Mouse (Mus musculus): Measurements from ENCODE around the gene Tifa. TPM values are rescaled to one million over a fixed set of nuclear protein-coding genes. Genes with fewer than 3 reads are reported as not detected.

Tifa gene
- total and polyA plus RNA-seq, 2 experiments from 2014 or later = 1.9 to 3.8 TPM

DNA sequence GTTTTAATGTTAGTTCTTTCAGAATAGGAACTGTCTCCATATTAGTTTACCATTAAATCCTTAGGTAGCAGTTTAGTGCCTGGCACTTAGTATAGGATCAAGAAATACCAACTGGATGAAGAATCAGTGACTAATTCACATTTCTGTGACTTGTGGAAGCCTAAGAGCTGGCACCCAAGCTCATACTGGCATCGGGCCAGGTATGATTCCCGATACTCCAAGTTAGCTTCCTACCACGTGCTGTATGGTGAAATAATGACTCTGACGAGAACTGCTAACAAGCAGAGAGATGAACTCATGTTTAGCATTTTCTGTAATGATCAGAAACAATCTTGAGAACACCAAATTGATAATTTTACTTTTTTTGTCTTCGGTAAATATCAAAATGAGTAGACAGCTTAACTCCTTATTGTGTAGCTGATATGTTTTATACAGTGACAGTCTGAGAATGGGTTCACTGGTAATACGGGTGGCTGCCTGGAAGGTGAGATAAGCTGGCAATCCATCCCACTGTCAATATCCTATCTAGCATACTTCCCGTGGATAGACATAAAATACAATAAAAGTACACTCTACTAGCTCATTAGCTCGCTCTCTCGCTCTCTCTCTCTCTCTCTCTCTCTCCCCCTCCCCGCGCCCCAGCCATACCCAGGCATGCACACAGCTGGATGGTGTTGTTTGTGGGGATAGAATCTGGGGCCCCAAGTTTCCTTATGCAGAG is 58.6 kb downstream of the Tifa start:
- WGBS = 80% methylated on average over 11 of the region's 11 CpGs
- TF ChIP-seq CTCF (IDR thresholded peaks at IDR 0.05; ENCODE audit: low read depth) = no peak
- DNase-seq (ENCODE audit: low spot score) = no peak

DNA sequence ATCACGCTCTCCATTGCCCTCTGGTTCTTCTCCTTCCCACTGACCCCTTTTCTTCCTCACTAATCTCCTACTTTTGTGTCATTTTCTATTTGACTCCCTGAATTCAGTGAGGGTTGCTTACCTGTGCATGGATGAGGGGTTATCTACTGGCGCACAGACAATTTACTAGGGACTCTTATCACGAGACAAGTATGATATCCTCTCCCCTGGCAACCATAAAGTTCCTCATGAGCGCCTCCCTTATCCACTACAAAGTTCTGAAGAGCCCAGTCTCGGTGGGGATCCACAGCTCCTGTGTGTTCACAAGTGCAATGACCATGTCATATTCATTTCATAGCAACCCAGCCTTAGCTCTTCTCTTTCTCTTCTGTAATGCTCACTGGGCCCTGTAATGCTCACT is 60.3 kb downstream of the Tifa start:
- ATAC-seq (no peak), DNase-seq (ENCODE audit: low spot score) (no peak)
- no peaks in the 10 kb centered on the region for H3K4me1 ChIP-seq (ENCODE audit: insufficient read depth, low read length)
- WGBS = 80% methylated on average over 5 of the region's 5 CpGs
- H3K36me3 ChIP-seq (ENCODE audit: insufficient read depth, low read length) = no peaks in the 10 kb centered on the region
- H3K4me2 ChIP-seq (ENCODE audit: low read depth, low read length) = no peak overlapping the region
- no peaks in the 10 kb centered on the region; the same call in 1 of the 2 replicates for H3K9me3 ChIP-seq (ENCODE audit: low read length)
- no peak overlapping the region for H3K4me3 ChIP-seq (ENCODE audit: low read length)
- H3K9ac ChIP-seq (replicated peaks; ENCODE audit: low read length) = no peak overlapping the region
- no peak overlapping the region for H3K27ac ChIP-seq
- H3K27me3 ChIP-seq (ENCODE audit: insufficient read depth, low read length) = no peaks in the 10 kb centered on the region
- no peak for TF ChIP-seq CTCF (IDR thresholded peaks at IDR 0.05; ENCODE audit: low read depth)

More for the DNA sequence above, 58.6 kb downstream of the Tifa start:
- Histone ChIP-seq H3K4me3 (ENCODE audit: low read length) (no peak overlapping the region), H3K9ac (replicated peaks; ENCODE audit: low read length) (no peak overlapping the region), H3K4me1 (ENCODE audit: insufficient read depth, low read length) (no peaks in the 10 kb centered on the region), H3K27ac (no peak overlapping the region), H3K9me3 (ENCODE audit: low read length) (no peaks in the 10 kb centered on the region; the same call in 1 of the 2 replicates), H3K4me2 (ENCODE audit: low read depth, low read length) (no peak overlapping the region), H3K36me3 (ENCODE audit: insufficient read depth, low read length) (no peaks in the 10 kb centered on the region), H3K27me3 (ENCODE audit: insufficient read depth, low read length) (no peaks in the 10 kb centered on the region)
- ATAC-seq = no peak

DNA sequence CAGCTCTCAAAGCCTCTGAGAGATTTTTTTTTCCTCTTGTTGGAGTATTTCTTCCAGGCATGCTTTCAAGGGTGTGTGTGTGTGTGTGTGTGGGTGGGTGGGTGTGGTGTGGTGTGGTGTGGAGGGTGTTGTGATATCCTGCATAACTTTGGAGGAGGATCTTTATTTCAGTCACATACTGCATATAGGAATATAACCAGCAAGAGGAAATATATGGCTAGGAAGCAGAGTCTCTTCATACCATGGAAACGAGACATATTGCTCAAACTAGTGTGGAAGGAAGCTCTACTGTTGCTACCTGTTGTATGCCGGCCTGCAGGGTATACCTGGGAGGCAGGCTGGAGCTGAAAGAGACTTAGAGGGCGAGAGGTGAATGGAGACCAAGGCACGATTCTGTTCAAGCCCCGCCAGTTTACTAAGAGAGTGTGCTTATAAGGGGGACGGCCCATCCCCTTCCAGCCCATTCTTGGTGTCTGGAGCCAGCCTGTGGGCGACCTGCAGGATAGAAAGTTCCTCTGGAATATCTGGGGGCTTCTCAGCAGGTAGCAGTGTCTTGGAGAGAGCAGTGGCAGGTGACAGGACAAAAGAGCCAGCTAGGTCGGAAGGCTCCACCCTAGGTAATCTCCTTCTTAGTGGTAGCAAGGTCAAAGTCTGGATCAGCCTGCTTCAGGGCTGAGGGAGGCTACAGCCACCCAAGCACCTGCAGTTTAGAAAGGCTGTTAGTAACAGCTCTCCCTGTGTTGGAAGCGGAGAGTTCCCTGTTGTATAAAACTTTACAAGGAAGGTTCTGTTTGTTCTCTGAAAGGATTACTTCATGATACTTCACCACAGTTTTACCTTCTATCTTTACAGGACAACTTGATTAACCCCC is 61.4 kb downstream of the Tifa start:
- DNase-seq (ENCODE audit: low spot score) (no peak), ATAC-seq (no peak)
- H3K36me3 ChIP-seq (ENCODE audit: insufficient read depth, low read length) = no peaks in the 10 kb centered on the region
- no peak overlapping the region for H3K27ac ChIP-seq
- no peak overlapping the region for H3K4me3 ChIP-seq (ENCODE audit: low read length)
- TF ChIP-seq CTCF (IDR thresholded peaks at IDR 0.05; ENCODE audit: low read depth) = no peak
- WGBS = 69% methylated on average over 9 of the region's 9 CpGs
- H3K27me3 ChIP-seq (ENCODE audit: insufficient read depth, low read length) = no peaks in the 10 kb centered on the region
- H3K4me2 ChIP-seq (ENCODE audit: low read depth, low read length) = no peak overlapping the region
- no peaks in the 10 kb centered on the region for H3K4me1 ChIP-seq (ENCODE audit: insufficient read depth, low read length)
- no peaks in the 10 kb centered on the region; the same call in 1 of the 2 replicates for H3K9me3 ChIP-seq (ENCODE audit: low read length)
- H3K9ac ChIP-seq (replicated peaks; ENCODE audit: low read length) = no peak overlapping the region

DNA sequence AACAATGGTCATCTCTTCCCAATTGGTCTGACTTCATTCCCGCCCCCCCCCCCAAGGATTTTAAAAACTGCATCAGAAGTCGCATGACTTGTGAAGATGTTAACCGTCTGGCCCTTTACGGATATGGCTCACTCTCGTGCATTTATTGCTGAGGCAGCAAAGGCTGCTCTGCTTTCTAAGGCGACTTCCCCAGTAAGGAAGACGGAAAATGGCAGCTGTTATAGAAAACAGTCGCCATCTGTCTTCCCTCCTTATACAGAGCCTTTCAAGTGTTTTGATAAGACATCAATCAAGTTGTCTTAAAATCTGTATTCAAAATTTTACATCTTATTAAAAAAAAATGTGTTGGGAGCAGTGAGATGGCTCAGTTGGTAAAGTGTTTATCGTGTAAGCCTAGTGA is 63.1 kb downstream of the Tifa start:
- no peak for ATAC-seq
- Histone ChIP-seq H3K4me1 (ENCODE audit: insufficient read depth, low read length) (no peaks in the 10 kb centered on the region), H3K4me2 (ENCODE audit: low read depth, low read length) (no peak overlapping the region), H3K27me3 (ENCODE audit: insufficient read depth, low read length) (no peaks in the 10 kb centered on the region), H3K27ac (no peak overlapping the region), H3K4me3 (ENCODE audit: low read length) (no peak overlapping the region), H3K9ac (replicated peaks; ENCODE audit: low read length) (no peak overlapping the region), H3K36me3 (ENCODE audit: insufficient read depth, low read length) (no peaks in the 10 kb centered on the region), H3K9me3 (ENCODE audit: low read length) (no peaks in the 10 kb centered on the region)
- no peak for DNase-seq (ENCODE audit: low spot score)
- 75% methylated on average over 9 of the region's 9 CpGs for WGBS
- no peak for TF ChIP-seq CTCF (IDR thresholded peaks at IDR 0.05; ENCODE audit: low read depth)

DNA sequence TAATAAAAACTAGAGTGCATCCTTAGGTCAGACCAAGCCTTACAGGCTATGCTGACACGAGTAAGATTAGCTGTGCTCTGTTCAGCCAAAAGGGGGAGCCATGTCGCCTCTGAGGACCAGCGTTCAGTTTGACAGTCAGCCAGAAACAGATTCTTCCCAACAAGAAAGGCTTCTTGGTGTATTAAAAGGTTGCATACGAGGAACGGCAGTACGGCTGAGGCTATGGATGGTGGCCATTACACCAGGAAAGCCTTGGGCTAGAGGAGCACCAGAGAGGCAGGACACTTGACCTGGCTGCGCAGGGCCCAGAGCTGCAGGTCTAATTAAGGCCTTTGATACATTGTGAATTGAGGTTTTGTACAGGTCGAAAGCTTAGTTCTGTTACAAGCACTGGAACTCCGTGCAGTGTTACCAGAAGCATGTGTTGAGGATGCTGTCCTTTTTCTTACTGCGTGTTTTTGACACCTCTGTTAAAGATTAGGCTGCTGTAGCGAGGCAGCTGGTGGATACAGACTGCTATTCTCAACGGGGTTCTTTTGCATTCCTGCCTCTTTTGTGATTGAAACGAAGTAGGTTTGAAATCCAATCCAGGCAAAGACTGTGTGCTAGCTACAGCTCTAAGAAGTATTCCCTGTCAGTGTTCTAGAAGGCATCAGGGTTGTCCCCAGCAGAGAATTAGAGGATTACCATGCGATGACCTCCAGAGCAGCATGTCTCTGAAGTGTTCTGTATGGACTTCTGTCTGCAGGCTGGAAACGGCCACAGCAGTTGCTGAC is 64.0 kb downstream of the Tifa start:
- 17% methylated on average over 15 of the region's 15 CpGs for WGBS
- Histone ChIP-seq H3K27me3 (ENCODE audit: insufficient read depth, low read length) (no peaks in the 10 kb centered on the region), H3K4me2 (ENCODE audit: low read depth, low read length) (peak overlapping the region; percentile 22), H3K9ac (replicated peaks; ENCODE audit: low read length) (no peak overlapping the region), H3K36me3 (ENCODE audit: insufficient read depth, low read length) (no peaks in the 10 kb centered on the region), H3K9me3 (ENCODE audit: low read length) (no peaks in the 10 kb centered on the region), H3K4me3 (ENCODE audit: low read length) (no peak overlapping the region), H3K4me1 (ENCODE audit: insufficient read depth, low read length) (no peaks in the 10 kb centered on the region), H3K27ac (no peak overlapping the region)
- ATAC-seq (peak; percentile 87), DNase-seq (ENCODE audit: low spot score) (peak; percentile 92)
- TF ChIP-seq CTCF (IDR thresholded peaks at IDR 0.05; ENCODE audit: low read depth) = peak; percentile 84

DNA sequence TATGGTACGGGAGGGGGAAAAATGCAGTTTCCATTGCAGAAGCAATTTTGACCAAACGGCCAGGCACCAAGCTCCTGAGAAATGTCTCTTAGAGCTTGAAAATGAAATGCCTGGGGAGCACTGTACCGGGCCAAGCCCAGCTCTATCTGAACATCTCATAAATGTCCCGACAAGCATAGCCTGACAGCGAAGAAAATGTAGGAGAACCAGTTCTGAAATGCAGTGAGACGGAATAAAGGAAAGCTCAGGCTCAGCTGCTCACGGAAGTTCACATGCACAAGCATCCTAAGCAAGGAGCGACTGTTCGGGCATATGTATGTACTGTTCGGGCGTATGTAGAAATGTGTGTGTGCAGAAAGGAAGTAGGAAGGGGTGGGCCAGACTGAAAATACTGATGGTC is 71.7 kb downstream of the Tifa start:
- no peak overlapping the region for H3K27ac ChIP-seq
- WGBS = 89% methylated on average over 11 of the region's 11 CpGs

More for the DNA sequence above, 71.7 kb downstream of the Tifa start:
- Histone ChIP-seq H3K9me3 (ENCODE audit: low read length) (no peaks in the 10 kb centered on the region), H3K4me1 (ENCODE audit: insufficient read depth, low read length) (no peaks in the 10 kb centered on the region), H3K4me2 (ENCODE audit: low read depth, low read length) (no peak overlapping the region), H3K27me3 (ENCODE audit: insufficient read depth, low read length) (no peaks in the 10 kb centered on the region), H3K36me3 (ENCODE audit: insufficient read depth, low read length) (no peaks in the 10 kb centered on the region), H3K9ac (replicated peaks; ENCODE audit: low read length) (no peak overlapping the region), H3K4me3 (ENCODE audit: low read length) (no peak overlapping the region)
- DNase-seq (ENCODE audit: low spot score) (no peak), ATAC-seq (no peak)
- TF ChIP-seq CTCF (IDR thresholded peaks at IDR 0.05; ENCODE audit: low read depth) = no peak

Data from hindbrain, postnatal 0 days (tissue).